Mouse (Mus musculus): ENCODE results near the gene Asb14.

The Asb14 gene

DNA sequence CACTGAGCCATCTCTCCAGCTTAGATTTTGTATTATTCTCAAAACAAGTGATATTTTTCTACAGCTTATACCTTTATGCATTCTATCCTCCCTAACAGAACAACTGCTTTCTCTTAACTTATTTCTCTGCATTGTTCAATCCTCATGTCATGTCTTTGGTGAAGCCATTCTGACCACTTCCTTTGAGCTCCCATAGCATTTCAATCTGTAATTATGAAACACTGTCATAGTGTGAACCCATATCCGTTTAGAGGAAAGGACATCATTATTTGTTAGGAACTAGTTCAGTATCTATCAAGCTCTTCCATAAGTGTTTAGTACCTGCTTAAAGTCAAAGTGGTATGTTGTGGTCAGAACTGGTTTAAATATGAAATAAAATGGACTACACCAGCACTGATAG lies 66.2 kb downstream of the Asb14 start:
- DNase-seq (ENCODE audit: low read depth, low spot score) = no peak
